Mouse (Mus musculus) right cerebral cortex, postnatal 10 days (tissue): ENCODE results near the gene Smarca2.

Experiments used
- DNase-seq, 2 experiments: peaks; one replicate each; pipeline ENCODE4 v3.0.0; 2021; ENCODE audit warnings: low spot score in 2 of 2

Gene Smarca2

DNA sequence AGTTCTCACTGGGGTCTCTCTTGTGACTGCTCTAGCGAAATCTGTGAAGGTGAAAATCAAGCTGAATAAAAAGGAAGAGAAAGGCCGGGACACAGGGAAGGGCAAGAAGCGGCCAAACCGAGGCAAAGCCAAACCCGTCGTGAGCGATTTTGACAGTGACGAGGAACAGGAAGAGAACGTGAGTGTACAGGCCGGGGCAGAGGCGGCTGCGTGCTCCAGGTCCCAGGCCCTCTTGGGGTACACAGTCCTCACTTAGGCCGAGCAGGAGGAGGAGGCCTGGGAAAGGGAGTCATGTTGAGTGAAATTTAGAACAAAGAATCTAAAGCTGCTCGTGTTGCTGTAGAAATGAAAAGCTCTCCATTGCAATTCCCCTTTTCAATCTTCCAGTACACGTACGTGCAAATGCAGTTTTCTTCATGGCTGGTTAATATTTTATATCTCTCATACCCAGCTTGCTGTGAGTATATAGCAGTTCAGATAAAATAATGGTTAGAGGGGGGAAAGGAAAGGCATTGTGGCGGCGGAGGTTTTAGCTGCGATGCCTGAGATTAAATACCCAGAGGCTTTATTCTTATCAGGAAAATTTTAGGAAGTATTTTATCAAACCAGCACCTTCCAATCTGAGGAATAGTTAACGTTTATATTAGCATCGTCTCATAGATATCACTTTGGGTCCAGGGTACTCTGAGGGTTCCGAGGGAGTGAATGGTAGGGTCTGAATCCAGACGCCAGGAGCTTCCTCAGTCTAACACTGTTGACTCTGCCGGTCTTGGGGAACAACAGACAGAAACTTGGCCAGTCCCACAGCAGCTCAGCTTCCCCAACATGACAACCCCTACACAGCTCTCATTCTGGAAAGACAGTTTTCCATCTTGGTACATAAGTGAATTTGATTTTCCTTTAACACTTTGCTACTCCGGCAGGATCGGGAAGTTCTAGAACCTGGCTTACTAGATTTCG is 171.5 kb downstream of the Smarca2 start:
- DNase-seq, result no peak

DNA sequence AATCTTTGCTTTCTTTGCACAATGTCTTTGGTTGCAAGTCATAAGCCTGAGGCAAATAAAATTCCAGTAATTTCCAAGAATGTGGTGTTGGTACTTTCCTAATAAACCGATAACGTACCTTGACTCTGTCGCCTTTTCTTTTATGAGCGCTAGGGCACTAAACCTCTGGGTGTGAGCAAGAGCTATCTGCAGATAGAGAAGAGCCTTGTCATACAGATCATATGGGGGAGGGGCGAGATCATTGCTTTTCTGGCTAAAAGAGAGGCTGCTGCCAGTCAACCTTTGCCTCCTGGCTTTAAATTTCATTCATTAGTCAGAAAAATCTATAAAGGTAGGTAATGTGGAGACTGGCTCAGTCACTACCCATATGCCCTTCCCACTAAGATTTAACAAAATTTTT is 173.3 kb downstream of the Smarca2 start:
- DNase-seq, result no peak

DNA sequence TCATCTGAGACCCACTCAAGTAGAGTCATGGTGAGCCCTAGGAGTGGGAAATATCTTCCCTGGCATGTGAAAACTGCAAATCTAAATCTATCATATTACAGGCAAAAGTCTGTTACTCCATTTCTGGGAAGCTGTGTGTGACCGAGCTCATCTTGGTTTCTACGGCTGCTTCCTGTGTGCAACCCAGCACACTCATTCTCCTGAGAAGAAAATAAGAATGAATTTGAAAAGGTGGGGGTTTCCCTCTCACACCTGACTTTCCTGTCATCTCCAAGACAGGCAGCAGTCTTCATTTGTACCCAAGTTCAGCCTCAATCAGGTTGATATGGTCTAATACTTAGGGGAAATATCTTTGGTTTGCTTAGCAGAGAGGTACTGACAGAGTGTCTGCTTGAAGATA is 176.4 kb downstream of the Smarca2 start:
- no peak for DNase-seq

DNA sequence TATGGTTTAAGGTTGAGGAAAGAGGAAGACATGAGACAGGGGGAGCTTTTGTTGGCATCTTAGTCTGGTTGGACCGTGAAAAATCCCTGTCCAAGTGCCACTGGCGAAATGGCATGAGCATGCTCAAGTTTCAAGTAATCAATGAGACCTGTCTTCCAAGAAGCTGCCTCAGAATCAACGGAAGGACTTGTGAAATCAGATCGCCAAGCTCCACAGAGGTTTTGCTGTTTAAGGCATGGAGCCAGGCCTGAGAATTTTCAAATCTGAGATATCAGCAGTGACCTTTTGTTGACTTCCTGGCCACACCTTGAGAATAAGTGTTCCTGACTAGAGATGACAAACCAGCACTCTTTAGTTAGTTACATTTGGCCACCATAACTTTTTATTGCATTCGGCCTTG is 183.6 kb downstream of the Smarca2 start:
- DNase-seq, result no peak

DNA sequence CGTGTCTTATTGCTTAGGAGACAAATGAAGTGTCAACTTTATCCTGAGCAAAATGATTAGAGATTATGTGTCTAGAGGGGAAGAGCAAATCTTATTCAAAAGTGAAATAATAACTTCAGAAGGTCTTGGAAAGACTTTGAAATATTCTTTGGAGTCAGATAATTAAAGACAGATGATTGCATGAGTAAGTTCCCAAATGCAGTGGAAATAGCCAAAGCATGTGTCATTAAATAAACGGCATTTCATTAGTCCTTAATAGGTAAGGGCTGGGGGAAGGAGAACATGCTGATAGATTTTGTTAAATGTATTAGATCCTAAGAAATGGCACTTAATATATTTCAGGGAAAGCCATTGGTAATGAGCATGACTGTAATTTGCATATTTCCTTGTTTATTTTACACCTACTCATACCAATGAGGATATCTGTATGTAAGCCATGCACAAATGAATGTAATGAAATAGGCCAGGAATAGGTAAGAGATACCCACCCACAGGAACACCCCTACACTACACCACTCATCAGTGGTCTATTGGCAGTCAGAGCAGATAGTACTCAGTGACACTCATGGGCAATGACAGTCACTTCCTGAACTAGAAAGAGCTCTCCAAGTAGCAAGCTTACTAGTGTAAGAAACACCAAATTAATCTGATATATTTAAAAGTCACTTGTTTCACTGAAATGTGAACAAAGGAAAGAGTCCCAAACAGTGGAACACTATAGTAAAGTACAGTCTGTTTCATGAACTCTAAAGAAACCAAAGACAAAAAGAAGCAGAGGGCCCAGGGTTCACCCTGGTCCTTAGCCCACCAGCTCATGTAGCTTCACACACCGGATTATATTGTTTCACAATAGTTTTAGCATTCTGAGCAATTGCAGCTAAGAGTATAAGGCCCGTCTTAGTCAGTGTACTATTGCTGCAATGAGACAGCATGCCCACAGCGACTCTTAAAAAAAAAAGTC is 185.8 kb downstream of the Smarca2 start:
- no peak for DNase-seq

DNA sequence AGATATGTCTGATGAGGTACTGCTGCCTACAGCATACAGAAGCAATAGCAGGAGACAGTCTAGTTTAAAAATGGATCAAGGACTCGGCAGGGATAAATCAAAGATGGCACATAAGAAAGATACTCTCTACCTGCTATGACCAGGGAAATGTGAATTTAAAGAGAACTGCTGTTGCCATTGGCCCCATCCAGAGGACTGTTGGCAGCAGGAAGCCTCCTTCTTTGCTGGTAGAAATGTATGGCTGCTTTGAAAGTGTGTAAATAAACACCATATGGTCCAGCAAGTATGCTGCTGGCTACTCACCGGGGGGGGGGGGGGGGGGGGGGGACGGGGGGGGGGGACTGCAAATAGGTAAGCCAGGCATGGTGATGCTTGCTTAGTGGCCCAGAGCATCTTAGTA is 189.5 kb downstream of the Smarca2 start:
- no peak for DNase-seq

DNA sequence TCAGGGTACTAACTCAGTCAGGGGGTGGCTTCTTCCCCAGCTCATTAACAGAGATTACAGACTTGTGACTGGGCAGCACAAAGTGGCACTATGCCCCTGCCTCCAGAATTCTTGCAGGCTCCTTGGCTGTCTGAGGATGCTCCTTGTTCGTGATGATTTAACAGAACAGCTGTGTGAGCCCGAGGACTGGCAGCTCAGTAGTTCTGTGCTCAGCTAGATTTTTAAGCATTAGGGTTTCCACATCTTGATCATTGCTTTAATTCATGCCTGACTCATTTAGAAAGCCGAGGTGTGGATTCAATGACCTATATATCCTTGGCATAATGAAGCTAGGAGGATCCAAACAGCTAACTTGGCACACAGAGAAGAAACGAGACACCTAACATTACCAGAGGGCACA is 191.2 kb downstream of the Smarca2 start:
- DNase-seq, result no peak

DNA sequence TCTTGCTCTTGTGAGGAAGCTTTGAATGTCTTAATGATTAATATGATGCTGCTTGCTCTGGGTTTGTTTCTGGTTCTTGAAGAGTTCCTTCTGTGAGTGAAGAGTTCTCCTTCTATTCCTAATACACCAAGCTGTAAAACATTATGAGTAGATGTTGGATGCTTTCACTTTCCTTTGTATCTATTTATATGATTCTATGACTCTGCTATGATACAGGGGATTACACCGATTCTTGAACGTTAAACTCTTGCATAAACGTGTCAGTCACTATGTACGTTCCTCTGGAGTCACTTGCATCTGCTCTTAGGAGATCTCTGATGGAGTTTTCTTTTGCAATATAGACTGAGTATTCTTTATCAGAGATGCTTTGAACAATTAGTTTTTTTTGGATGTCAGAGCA is 199.6 kb downstream of the Smarca2 start:
- DNase-seq, result no peak

DNA sequence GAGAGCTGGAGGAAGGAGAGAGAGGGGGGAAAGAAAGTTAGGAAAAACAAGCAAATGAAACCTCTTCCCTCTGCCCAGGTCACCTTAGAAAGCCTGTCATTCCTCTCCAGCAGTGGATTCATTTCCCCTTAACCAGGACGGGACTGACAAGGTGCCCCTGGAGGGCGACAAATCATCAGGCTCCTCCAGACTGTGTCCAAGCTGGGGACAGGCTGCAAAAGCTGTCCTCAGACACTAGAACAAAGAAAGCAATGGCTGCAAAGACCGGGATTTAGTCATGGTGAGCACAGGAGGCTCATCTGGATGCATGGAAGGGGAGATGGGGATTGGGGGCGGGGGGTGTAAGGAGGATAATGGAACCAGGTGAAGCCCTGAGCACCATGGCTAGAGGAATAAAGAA is 209.8 kb downstream of the Smarca2 start:
- DNase-seq, result peak in 1 of 2 experiments; percentile 41

DNA sequence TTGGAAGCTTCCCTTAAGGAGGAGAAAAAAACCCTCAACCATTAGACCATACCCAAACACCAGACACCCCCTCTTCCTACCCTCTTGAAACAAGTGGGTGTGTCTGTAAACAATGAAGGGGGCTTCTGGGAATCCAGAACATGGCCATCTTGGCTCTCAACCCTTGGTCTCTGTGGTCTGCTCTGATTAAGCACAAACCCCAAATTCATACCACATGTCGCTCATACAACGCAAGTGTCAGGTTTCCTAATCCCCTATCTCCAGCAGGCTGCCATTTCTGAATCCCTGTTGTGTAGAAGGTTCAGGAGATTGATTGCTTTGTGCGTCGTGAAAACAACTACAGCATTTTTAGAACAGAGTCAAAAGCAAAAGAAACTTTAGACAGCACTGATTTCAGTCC is 213.1 kb downstream of the Smarca2 start:
- no peak for DNase-seq
